Mouse (Mus musculus): ENCODE measurements at regions not wholly inside any gene's neighbourhood (a gene's known extent, or its start where the extent isn't known, plus 50 kb on each side); places are given as distances from the start of the nearest gene placed in this dataset.

- no peak overlapping the region for H3K27ac ChIP-seq (replicated peaks; ENCODE audit: low read depth, low read length)
- H3K9me3 ChIP-seq (ENCODE audit: control insufficient read depth, low read length), result no peaks in the 10 kb centered on the region
- WGBS, result 65% methylated on average over 7 of the region's 7 CpGs
- no peak overlapping the region for H3K4me3 ChIP-seq (ENCODE audit: low read depth, low read length)
- H3K4me2 ChIP-seq (ENCODE audit: low read depth, severe bottlenecking), result no peak overlapping the region
- no peak for DNase-seq (ENCODE audit: low spot score)
- no peak for ATAC-seq (ENCODE audit: insufficient number of reproducible peaks, low FRiP score, low TSS enrichment, low read depth)
- H3K36me3 ChIP-seq (ENCODE audit: control insufficient read depth, insufficient read depth, low read length), result no peaks in the 10 kb centered on the region
- no peaks in the 10 kb centered on the region for H3K4me1 ChIP-seq (ENCODE audit: control insufficient read depth, insufficient read depth, low read length)
- no peak overlapping the region for H3K9ac ChIP-seq (ENCODE audit: low read length)
- H3K27me3 ChIP-seq (ENCODE audit: control insufficient read depth, insufficient read depth, low read length), result no peaks in the 10 kb centered on the region
These were observed 150.4 kb upstream of the Adam6b start for GRCm38 (mm10) chr12:113338891-113339290.

GRCm38 (mm10) chr12:113341046-113341445, 148.3 kb upstream of the Adam6b start:
- no peak overlapping the region for H3K9ac ChIP-seq (ENCODE audit: low read length)
- no peaks in the 10 kb centered on the region for H3K36me3 ChIP-seq (ENCODE audit: control insufficient read depth, insufficient read depth, low read length)
- H3K4me3 ChIP-seq (ENCODE audit: low read depth, low read length), result no peak overlapping the region
- no peaks in the 10 kb centered on the region for H3K9me3 ChIP-seq (ENCODE audit: control insufficient read depth, low read length)
- no peaks in the 10 kb centered on the region for H3K27me3 ChIP-seq (ENCODE audit: control insufficient read depth, insufficient read depth, low read length)
- no peak overlapping the region for H3K4me2 ChIP-seq (ENCODE audit: low read depth, severe bottlenecking)
- WGBS, result 79% methylated on average over 3 of the region's 3 CpGs
- ATAC-seq (ENCODE audit: insufficient number of reproducible peaks, low FRiP score, low TSS enrichment, low read depth) (no peak), DNase-seq (ENCODE audit: low spot score) (no peak)
- H3K27ac ChIP-seq (replicated peaks; ENCODE audit: low read depth, low read length), result no peak overlapping the region
- no peaks in the 10 kb centered on the region for H3K4me1 ChIP-seq (ENCODE audit: control insufficient read depth, insufficient read depth, low read length)

GRCm38 (mm10) chr12:113355132-113355531, 134.2 kb upstream of the Adam6b start:
- Histone ChIP-seq H3K36me3 (ENCODE audit: control insufficient read depth, insufficient read depth, low read length) (no peaks in the 10 kb centered on the region), H3K9me3 (ENCODE audit: control insufficient read depth, low read length) (no peaks in the 10 kb centered on the region), H3K9ac (ENCODE audit: low read length) (no peak overlapping the region), H3K4me2 (ENCODE audit: low read depth, severe bottlenecking) (no peak overlapping the region), H3K4me3 (ENCODE audit: low read depth, low read length) (no peak overlapping the region), H3K27ac (replicated peaks; ENCODE audit: low read depth, low read length) (no peak overlapping the region; the same call in 1 of the 2 replicates), H3K4me1 (ENCODE audit: control insufficient read depth, insufficient read depth, low read length) (peaks cover 4% of the 10 kb centered on the region; the same call in 1 of the 2 replicates), H3K27me3 (ENCODE audit: control insufficient read depth, insufficient read depth, low read length) (no peaks in the 10 kb centered on the region)
- ATAC-seq (ENCODE audit: insufficient number of reproducible peaks, low FRiP score, low TSS enrichment, low read depth) (peak; percentile 71), DNase-seq (ENCODE audit: low spot score) (peak; percentile 38)
- WGBS, result 28% methylated on average over 2 of the region's 2 CpGs

- Histone ChIP-seq H3K9me3 (ENCODE audit: control insufficient read depth, low read length) (no peaks in the 10 kb centered on the region), H3K27me3 (ENCODE audit: control insufficient read depth, insufficient read depth, low read length) (no peaks in the 10 kb centered on the region), H3K9ac (ENCODE audit: low read length) (no peak overlapping the region), H3K36me3 (ENCODE audit: control insufficient read depth, insufficient read depth, low read length) (no peaks in the 10 kb centered on the region), H3K27ac (replicated peaks; ENCODE audit: low read depth, low read length) (no peak overlapping the region), H3K4me3 (ENCODE audit: low read depth, low read length) (no peak overlapping the region), H3K4me2 (ENCODE audit: low read depth, severe bottlenecking) (no peak overlapping the region), H3K4me1 (ENCODE audit: control insufficient read depth, insufficient read depth, low read length) (peaks cover 4% of the 10 kb centered on the region; the same call in 1 of the 2 replicates)
- no peak for ATAC-seq (ENCODE audit: insufficient number of reproducible peaks, low FRiP score, low TSS enrichment, low read depth)
- peak; percentile 9 for DNase-seq (ENCODE audit: low spot score)
- 72% methylated on average over 5 of the region's 5 CpGs for WGBS
These were observed 131.2 kb upstream of the Adam6b start for GRCm38 (mm10) chr12:113358077-113358476.

- Histone ChIP-seq H3K27me3 (ENCODE audit: control insufficient read depth, insufficient read depth, low read length) (no peaks in the 10 kb centered on the region), H3K9ac (ENCODE audit: low read length) (no peak overlapping the region), H3K4me2 (ENCODE audit: low read depth, severe bottlenecking) (no peak overlapping the region), H3K27ac (replicated peaks; ENCODE audit: low read depth, low read length) (no peak overlapping the region), H3K4me3 (ENCODE audit: low read depth, low read length) (no peak overlapping the region), H3K36me3 (ENCODE audit: control insufficient read depth, insufficient read depth, low read length) (no peaks in the 10 kb centered on the region), H3K4me1 (ENCODE audit: control insufficient read depth, insufficient read depth, low read length) (peaks cover 4% of the 10 kb centered on the region; the same call in 1 of the 2 replicates), H3K9me3 (ENCODE audit: control insufficient read depth, low read length) (no peaks in the 10 kb centered on the region)
- ATAC-seq (ENCODE audit: insufficient number of reproducible peaks, low FRiP score, low TSS enrichment, low read depth) (no peak), DNase-seq (ENCODE audit: low spot score) (peak; percentile 19)
- 85% methylated on average over 7 of the region's 7 CpGs for WGBS
These were observed 129.3 kb upstream of the Adam6b start for GRCm38 (mm10) chr12:113360032-113360431.

- no peaks in the 10 kb centered on the region for H3K27me3 ChIP-seq (ENCODE audit: control insufficient read depth, insufficient read depth, low read length)
- DNase-seq (ENCODE audit: low spot score) (peak; percentile 15), ATAC-seq (ENCODE audit: insufficient number of reproducible peaks, low FRiP score, low TSS enrichment, low read depth) (no peak)
- no peaks in the 10 kb centered on the region for H3K4me1 ChIP-seq (ENCODE audit: control insufficient read depth, insufficient read depth, low read length)
- 65% methylated on average over 2 of the region's 2 CpGs for WGBS
- no peak overlapping the region for H3K4me3 ChIP-seq (ENCODE audit: low read depth, low read length)
- no peaks in the 10 kb centered on the region for H3K36me3 ChIP-seq (ENCODE audit: control insufficient read depth, insufficient read depth, low read length)
- no peak overlapping the region for H3K9ac ChIP-seq (ENCODE audit: low read length)
- H3K27ac ChIP-seq (replicated peaks; ENCODE audit: low read depth, low read length), result no peak overlapping the region
- no peaks in the 10 kb centered on the region for H3K9me3 ChIP-seq (ENCODE audit: control insufficient read depth, low read length)
- no peak overlapping the region for H3K4me2 ChIP-seq (ENCODE audit: low read depth, severe bottlenecking)
These were observed 126.8 kb upstream of the Adam6b start for GRCm38 (mm10) chr12:113362409-113363038.

GRCm38 (mm10) chr12:113364023-113364422, 125.3 kb upstream of the Adam6b start:
- H3K4me1 ChIP-seq (ENCODE audit: control insufficient read depth, insufficient read depth, low read length), result no peaks in the 10 kb centered on the region
- DNase-seq (ENCODE audit: low spot score), result no peak

GRCm38 (mm10) chr12:113364437-113364836, 124.9 kb upstream of the Adam6b start:
- peak; percentile 11; the same call in 1 of the 2 replicates for ATAC-seq (ENCODE audit: insufficient number of reproducible peaks, low FRiP score, low TSS enrichment, low read depth)
- no peaks in the 10 kb centered on the region for H3K27me3 ChIP-seq (ENCODE audit: control insufficient read depth, insufficient read depth, low read length)
- H3K9ac ChIP-seq (ENCODE audit: low read length), result no peak overlapping the region
- H3K4me3 ChIP-seq (ENCODE audit: low read depth, low read length), result no peak overlapping the region
- H3K9me3 ChIP-seq (ENCODE audit: control insufficient read depth, low read length), result no peaks in the 10 kb centered on the region; the same call in 1 of the 2 replicates
- no peaks in the 10 kb centered on the region for H3K4me1 ChIP-seq (ENCODE audit: control insufficient read depth, insufficient read depth, low read length)
- DNase-seq (ENCODE audit: low spot score), result peak; percentile 14
- H3K36me3 ChIP-seq (ENCODE audit: control insufficient read depth, insufficient read depth, low read length), result no peaks in the 10 kb centered on the region
- no peak overlapping the region for H3K4me2 ChIP-seq (ENCODE audit: low read depth, severe bottlenecking)
- H3K27ac ChIP-seq (replicated peaks; ENCODE audit: low read depth, low read length), result no peak overlapping the region

More at GRCm38 (mm10) chr12:113364023-113364422, 125.3 kb upstream of the Adam6b start:
- Histone ChIP-seq H3K36me3 (ENCODE audit: control insufficient read depth, insufficient read depth, low read length) (no peaks in the 10 kb centered on the region), H3K9ac (ENCODE audit: low read length) (no peak overlapping the region), H3K9me3 (ENCODE audit: control insufficient read depth, low read length) (no peaks in the 10 kb centered on the region; the same call in 1 of the 2 replicates), H3K27ac (replicated peaks; ENCODE audit: low read depth, low read length) (no peak overlapping the region), H3K27me3 (ENCODE audit: control insufficient read depth, insufficient read depth, low read length) (no peaks in the 10 kb centered on the region), H3K4me3 (ENCODE audit: low read depth, low read length) (no peak overlapping the region), H3K4me2 (ENCODE audit: low read depth, severe bottlenecking) (no peak overlapping the region)
- ATAC-seq (ENCODE audit: insufficient number of reproducible peaks, low FRiP score, low TSS enrichment, low read depth), result no peak

GRCm38 (mm10) chr12:113365783-113366182, 123.5 kb upstream of the Adam6b start:
- ATAC-seq (ENCODE audit: insufficient number of reproducible peaks, low FRiP score, low TSS enrichment, low read depth) (no peak), DNase-seq (ENCODE audit: low spot score) (peak; percentile 13)
- H3K9me3 ChIP-seq (ENCODE audit: control insufficient read depth, low read length), result no peaks in the 10 kb centered on the region; the same call in 1 of the 2 replicates
- 61% methylated on average over 2 of the region's 2 CpGs for WGBS
- H3K4me2 ChIP-seq (ENCODE audit: low read depth, severe bottlenecking), result no peak overlapping the region
- H3K4me1 ChIP-seq (ENCODE audit: control insufficient read depth, insufficient read depth, low read length), result no peaks in the 10 kb centered on the region
- no peak overlapping the region for H3K27ac ChIP-seq (replicated peaks; ENCODE audit: low read depth, low read length)
- H3K9ac ChIP-seq (ENCODE audit: low read length), result no peak overlapping the region
- no peaks in the 10 kb centered on the region for H3K27me3 ChIP-seq (ENCODE audit: control insufficient read depth, insufficient read depth, low read length)
- no peak overlapping the region for H3K4me3 ChIP-seq (ENCODE audit: low read depth, low read length)
- H3K36me3 ChIP-seq (ENCODE audit: control insufficient read depth, insufficient read depth, low read length), result no peaks in the 10 kb centered on the region
